Comparison of ENCODE assay signal across 28 mouse cellular contexts in the genomic region with DNA sequence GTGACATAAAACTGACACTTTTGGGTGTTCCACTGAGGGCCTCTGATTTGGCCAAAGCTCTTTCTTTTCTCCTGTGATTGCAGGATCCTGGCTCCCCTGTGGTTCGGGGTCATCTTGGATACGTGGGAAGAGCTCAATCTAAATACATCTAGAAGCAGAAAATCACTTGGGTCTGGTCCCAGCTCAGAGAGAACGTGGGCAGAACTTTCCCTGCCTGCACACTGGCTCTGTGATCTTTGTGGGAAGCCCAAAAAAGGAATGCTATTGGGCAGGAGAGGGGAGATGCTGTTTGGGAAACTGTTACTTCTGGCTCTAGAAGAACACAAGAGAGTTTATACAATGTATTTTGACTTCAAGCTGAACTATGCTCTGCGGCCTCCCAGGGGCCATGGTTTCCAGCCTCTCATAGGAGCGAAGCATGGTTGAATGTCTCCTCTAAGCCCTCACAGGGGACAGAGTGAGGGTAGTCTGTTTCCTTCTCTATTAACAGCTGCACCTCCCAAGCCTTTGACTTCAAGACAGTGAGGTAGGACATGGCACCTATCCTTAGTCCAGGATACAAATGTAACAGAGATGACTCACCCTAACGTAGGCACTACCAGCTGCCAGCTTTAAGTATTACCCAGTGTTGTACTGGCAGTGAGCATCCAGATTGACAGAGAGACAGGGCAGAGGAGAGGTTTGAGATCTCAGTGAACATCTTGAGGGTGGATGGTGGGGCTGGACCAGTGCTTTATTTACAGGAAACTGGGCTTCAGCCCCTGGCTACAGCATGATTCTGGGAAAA. TPM values are rescaled to one million over a fixed set of nuclear protein-coding genes. Genes with fewer than 3 reads are reported as not detected.
DNase-seq lines count a peak whose midpoint lies in the region; TF ChIP-seq lines count a peak whose summit lies in the region.
"Had no signal": no experiment of that assay in that cellular context is flagged by ENCODE, and none has a peak within 500 bp of the region (broad histone marks: within the 10 kb centered on the region; RNA-seq: fewer than 3 reads in every experiment).

No protein-coding gene starts in this region.

- intact Hi-C loops in left cerebral cortex, postnatal 4 days (cut with DNase I), result no loop called here
- intact Hi-C loops in left cerebral cortex, postnatal 36 days (cut with DNase I), result no loop called here
- intact Hi-C loops in gastrocnemius, adult 2 months (cut with DNase I), result no loop called here

- H3K4me3 ChIP-seq in limb, embryonic 10.5 days, result no peak overlapping the region
- H3K4me3 ChIP-seq in gastrocnemius, adult 2 months, result no peak overlapping the region
- H3K4me3 ChIP-seq: embryonic facial prominence, embryonic 13.5 days; heart, embryonic 15.5 days; intestine, embryonic 15.5 days; limb, embryonic 12.5 days; liver, embryonic 15.5 days had no signal

- H3K36me3 ChIP-seq in limb, embryonic 10.5 days, result no peaks in the 10 kb centered on the region
- H3K36me3 ChIP-seq: embryonic facial prominence, embryonic 13.5 days; heart, embryonic 15.5 days; intestine, embryonic 15.5 days; limb, embryonic 12.5 days; liver, embryonic 15.5 days had no signal

- peaks cover 6% of the 10 kb centered on the region; the same call in 1 of the 2 replicates for H3K4me1 ChIP-seq in limb, embryonic 10.5 days
- H3K4me1 ChIP-seq: embryonic facial prominence, embryonic 13.5 days; intestine, embryonic 15.5 days; limb, embryonic 12.5 days; liver, embryonic 15.5 days had no signal

- 80% methylated on average over 6 of the region's 6 CpGs for WGBS in limb, embryonic 10.5 days

- H3K27me3 ChIP-seq in limb, embryonic 10.5 days (ENCODE audit: low read depth, poor library complexity, severe bottlenecking), result no peaks in the 10 kb centered on the region
- H3K27me3 ChIP-seq: embryonic facial prominence, embryonic 13.5 days; heart, embryonic 15.5 days; intestine, embryonic 15.5 days; limb, embryonic 12.5 days; liver, embryonic 15.5 days had no signal

- H3K9me3 ChIP-seq in limb, embryonic 10.5 days (replicated peaks), result no peaks in the 10 kb centered on the region
- H3K9me3 ChIP-seq: embryonic facial prominence, embryonic 13.5 days; heart, embryonic 15.5 days; intestine, embryonic 15.5 days; limb, embryonic 12.5 days; liver, embryonic 15.5 days had no signal

- no peak overlapping the region for H3K27ac ChIP-seq in limb, embryonic 10.5 days
- no peak overlapping the region for H3K27ac ChIP-seq in gastrocnemius, adult 2 months
- H3K27ac ChIP-seq: embryonic facial prominence, embryonic 13.5 days; heart, embryonic 15.5 days; hindbrain, postnatal 0 days; intestine, embryonic 15.5 days; limb, embryonic 12.5 days; liver, embryonic 15.5 days had no signal

- peak; percentile 48 for DNase-seq in heart, adult 11 months
- no peak for DNase-seq in heart, adult 18-20 months
- DNase-seq in left cerebral cortex, adult 18-20 months (ENCODE audit: low spot score in 2 of 2), result peak; percentile 33 to 70
- no peak for DNase-seq in left cerebral cortex, postnatal 4 days
- DNase-seq in 3T3-L1 (ENCODE audit: low read depth, low spot score), result peak; percentile 24
- peak; percentile 36 to 49 for DNase-seq in left cerebral cortex, postnatal 36 days (ENCODE audit: low spot score in 2 of 2)
- DNase-seq in limb, embryonic 10.5 days (ENCODE audit: low spot score), result no peak
- DNase-seq in gastrocnemius, adult 2 months, result no peak
- DNase-seq: adrenal gland, postnatal 14 days; cerebellum, adult 11-12 months; cerebellum, adult 9-11 months; embryo, embryonic 11 days; gastrocnemius, postnatal 36 days; kidney, adult 2 months; kidney, postnatal 36 days; lung, embryonic 14.5 days; lung, postnatal 14 days; midbrain, embryonic 14.5 days; spleen, adult 18-20 months; thymus, adult 18-20 months; thymus, postnatal 25 days had no signal

- TF ChIP-seq CTCF in gastrocnemius, adult 2 months (IDR thresholded peaks at IDR 0.05), result no peak

RNA-seq across cellular contexts. Expression of gene Scd4, which starts 3.2 kb away (rescaled TPM):
- 1 to 10 TPM; 4.3 to 7.8 TPM for total RNA-seq in heart, adult 18-20 months (2021)
- 1 to 10 TPM; 2.2 to 2.7 TPM for total RNA-seq in left cerebral cortex, adult 18-20 months (2021)
- total RNA-seq in left cerebral cortex, postnatal 4 days (2021), result 1 to 10 TPM; 1.7 to 2.3 TPM
- total RNA-seq in left cerebral cortex, postnatal 36 days (2021), result 1 to 10 TPM; 2.2 to 3.1 TPM
- 0.08 and 0.11 TPM in 2 replicates for polyA plus RNA-seq in limb, embryonic 10.5 days (2016; fragmentation: Nextera tagmentation; extraction: Ambion mirVana)
- under 1 TPM in 1 of 2 experiments, not detected in 1; 0.13 TPM for total RNA-seq in gastrocnemius, adult 2 months (2021)
- polyA plus RNA-seq: forebrain, embryonic 11.5 days; liver, embryonic 15.5 days; lung, embryonic 14.5 days had no signal

RNA-seq across cellular contexts. Expression of gene Scd2, which starts 42.6 kb away (rescaled TPM):
- total RNA-seq in heart, adult 18-20 months (2021), result 1 to 10 TPM; 9.1 to 9.4 TPM
- total RNA-seq in left cerebral cortex, adult 18-20 months (2021), result 100 to 1,000 TPM; 581 to 588 TPM
- total RNA-seq in left cerebral cortex, postnatal 4 days (2021), result 100 to 1,000 TPM; 554 to 565 TPM
- 100 to 1,000 TPM; 590 to 647 TPM for total RNA-seq in left cerebral cortex, postnatal 36 days (2021)
- polyA plus RNA-seq in limb, embryonic 10.5 days (2016; fragmentation: Nextera tagmentation; extraction: Ambion mirVana), result 324 and 335 TPM in 2 replicates
- total RNA-seq in gastrocnemius, adult 2 months (2021), result 1 to 10 TPM; 7.4 to 9.1 TPM

Comparison
In these comparisons a context has a peak if more than half of its experiments do, and no peak if none do; other contexts are left out.
1. DNase-seq: peak in heart, adult 11 months (single experiment), left cerebral cortex, adult 18-20 months (2 of 2), 3T3-L1 (single experiment) and left cerebral cortex, postnatal 36 days (2 of 2); none in heart, adult 18-20 months (0 of 2), left cerebral cortex, postnatal 4 days (single experiment), limb, embryonic 10.5 days (single experiment) and gastrocnemius, adult 2 months (single experiment).
2. RNA of gene Scd2, which starts 42.6 kb away (total RNA-seq): 590 to 647 TPM in left cerebral cortex, postnatal 36 days, 581 to 588 TPM in left cerebral cortex, adult 18-20 months and 554 to 565 TPM in left cerebral cortex, postnatal 4 days; 9.1 to 9.4 TPM in heart, adult 18-20 months and 7.4 to 9.1 TPM in gastrocnemius, adult 2 months; every median in the first group is over 10 times any median in the second.